In genomic region chr4:152285505-152285904, GRCm38 (mm10) we compare ENCODE assay signal across 9 mouse cellular contexts. TPM values are rescaled to one million over a fixed set of nuclear protein-coding genes. Genes with fewer than 3 reads are reported as not detected.
A peak's percentile ranks its signal among the peaks of the same experiment; 100 is the strongest.
DNase-seq lines count a peak whose midpoint lies in the region.
"Had no signal": no experiment of that assay in that cellular context is flagged by ENCODE, and none has a peak within 500 bp of the region (broad histone marks: within the 10 kb centered on the region; RNA-seq: fewer than 3 reads in every experiment).

No protein-coding gene starts in this region.

- DNase-seq in embryo, embryonic 10 days (ENCODE audit: low spot score) = peak; percentile 68
- DNase-seq in embryo, embryonic 9.5 days (ENCODE audit: extremely low spot score) = no peak
- peak; percentile 34 to 61 for DNase-seq in spleen, postnatal 10 days (ENCODE audit: low spot score in 2 of 2)
- no peak for DNase-seq in spleen, postnatal 36 days (ENCODE audit: low spot score in 2 of 2)
- DNase-seq in embryonic facial prominence, embryonic 10.5 days (ENCODE audit: low spot score) = peak; percentile 70
- DNase-seq in kidney, postnatal 25 days = peak; percentile 68 to 76
- peak; percentile 71 for DNase-seq in naive thymus-derived CD4-positive, alpha-beta T cell, adult 2 months (ENCODE audit: low read depth)
- no peak for DNase-seq in layer of hippocampus, postnatal 36 days

- 4% methylated on average over 10 of the region's 10 CpGs for WGBS in embryonic facial prominence, embryonic 10.5 days

- H3K4me3 ChIP-seq in embryonic facial prominence, embryonic 10.5 days = no peak overlapping the region

- peaks cover 99% of the 10 kb centered on the region for H3K27me3 ChIP-seq in embryonic facial prominence, embryonic 10.5 days (replicated peaks; ENCODE audit: low read depth, poor library complexity, severe bottlenecking)

- H3K27ac ChIP-seq in embryonic facial prominence, embryonic 10.5 days (replicated peaks) = no peak overlapping the region

- no peaks in the 10 kb centered on the region for H3K36me3 ChIP-seq in embryonic facial prominence, embryonic 10.5 days (replicated peaks)

- peaks cover 2% of the 10 kb centered on the region; the same call in 1 of the 2 replicates for H3K9me3 ChIP-seq in embryonic facial prominence, embryonic 10.5 days

- H3K4me1 ChIP-seq in embryonic facial prominence, embryonic 10.5 days = peaks cover 46% of the 10 kb centered on the region

RNA-seq across cellular contexts. Expression of gene Hes3, which starts 6.0 kb away (rescaled TPM):
- polyA plus RNA-seq in embryonic facial prominence, embryonic 10.5 days (2016; fragmentation: Nextera tagmentation; extraction: Ambion mirVana) = 0.10 and 2.3 TPM in 2 replicates
- total RNA-seq in layer of hippocampus, postnatal 36 days (2021) = not detected
- polyA plus RNA-seq: gonadal fat pad, adult 2 months had no signal

RNA-seq across cellular contexts. Expression of gene Gpr153, which starts 11.5 kb away (rescaled TPM):
- 2.7 and 4.0 TPM in 2 replicates for polyA plus RNA-seq in embryonic facial prominence, embryonic 10.5 days (2016; fragmentation: Nextera tagmentation; extraction: Ambion mirVana)
- total RNA-seq in layer of hippocampus, postnatal 36 days (2021) = 1 to 10 TPM; 5.3 to 6.1 TPM

RNA-seq across cellular contexts. Expression of gene Icmt, which starts 11.5 kb away (rescaled TPM):
- 29.5 and 30.2 TPM in 2 replicates for polyA plus RNA-seq in embryonic facial prominence, embryonic 10.5 days (2016; fragmentation: Nextera tagmentation; extraction: Ambion mirVana)
- 10 to 100 TPM; 43.9 to 44.7 TPM for total RNA-seq in layer of hippocampus, postnatal 36 days (2021)

RNA-seq across cellular contexts. Expression of gene Rnf207, which starts 33.3 kb away (rescaled TPM):
- 1.3 and 2.3 TPM in 2 replicates for polyA plus RNA-seq in embryonic facial prominence, embryonic 10.5 days (2016; fragmentation: Nextera tagmentation; extraction: Ambion mirVana)
- total RNA-seq in layer of hippocampus, postnatal 36 days (2021) = 1 to 10 TPM; 4.7 to 6.1 TPM

RNA-seq across cellular contexts. Expression of gene Rpl22, which starts 40.0 kb away (rescaled TPM):
- polyA plus RNA-seq in embryonic facial prominence, embryonic 10.5 days (2016; fragmentation: Nextera tagmentation; extraction: Ambion mirVana) = 360 and 367 TPM in 2 replicates
- total RNA-seq in layer of hippocampus, postnatal 36 days (2021) = 100 to 1,000 TPM; 203 TPM

Comparison
In these comparisons a context has a peak if more than half of its experiments do, and no peak if none do; other contexts are left out.
1. DNase-seq: peak in embryo, embryonic 10 days (single experiment), spleen, postnatal 10 days (2 of 2), embryonic facial prominence, embryonic 10.5 days (single experiment), kidney, postnatal 25 days (2 of 2) and naive thymus-derived CD4-positive, alpha-beta T cell, adult 2 months (single experiment); none in embryo, embryonic 9.5 days (single experiment), spleen, postnatal 36 days (0 of 2) and layer of hippocampus, postnatal 36 days (0 of 2).